Mouse (Mus musculus) layer of hippocampus, adult 9-10 months (tissue): ENCODE results near the gene Slc38a3.

Source experiments
- DNase-seq: peaks from one replicate; pipeline ENCODE4 v3.0.0; 2022; ENCODE audit warnings: low spot score

Gene Slc38a3

DNA sequence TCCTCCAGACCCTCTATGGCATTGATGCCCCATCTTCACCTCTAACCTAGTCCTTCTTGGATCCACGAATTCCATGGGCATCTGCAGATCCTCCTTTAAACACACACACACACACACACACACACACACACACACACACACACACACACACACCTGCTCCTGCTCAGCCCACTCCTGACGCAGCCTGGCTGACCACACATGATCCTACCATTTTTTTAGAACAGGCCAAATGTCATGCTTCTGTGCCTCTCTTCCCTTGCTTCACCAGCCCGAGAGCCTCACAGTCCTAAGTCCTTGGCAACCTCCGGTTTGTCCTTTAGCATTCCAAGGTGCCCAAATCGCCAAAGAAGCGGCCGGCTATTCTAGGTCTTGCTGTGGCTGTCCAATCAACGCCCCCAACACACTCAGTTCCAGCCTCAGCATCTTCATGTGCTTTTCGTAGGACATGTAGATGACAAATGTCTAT lies at the start of gene Slc38a3:
Slc38a3 (minus strand) TSS at position 51 of the 466 bp plus-strand sequence.
- no peak for DNase-seq

GRCm38 (mm10) chr9:107716951-107717350 lies 47.6 kb upstream of the Slc38a3 start:
- no peak for DNase-seq

GRCm38 (mm10) chr9:107715632-107716031 lies 46.3 kb upstream of the Slc38a3 start:
- DNase-seq = no peak

- no peak for DNase-seq
These were observed 45.1 kb upstream of the Slc38a3 start for GRCm38 (mm10) chr9:107714221-107714952.

DNA sequence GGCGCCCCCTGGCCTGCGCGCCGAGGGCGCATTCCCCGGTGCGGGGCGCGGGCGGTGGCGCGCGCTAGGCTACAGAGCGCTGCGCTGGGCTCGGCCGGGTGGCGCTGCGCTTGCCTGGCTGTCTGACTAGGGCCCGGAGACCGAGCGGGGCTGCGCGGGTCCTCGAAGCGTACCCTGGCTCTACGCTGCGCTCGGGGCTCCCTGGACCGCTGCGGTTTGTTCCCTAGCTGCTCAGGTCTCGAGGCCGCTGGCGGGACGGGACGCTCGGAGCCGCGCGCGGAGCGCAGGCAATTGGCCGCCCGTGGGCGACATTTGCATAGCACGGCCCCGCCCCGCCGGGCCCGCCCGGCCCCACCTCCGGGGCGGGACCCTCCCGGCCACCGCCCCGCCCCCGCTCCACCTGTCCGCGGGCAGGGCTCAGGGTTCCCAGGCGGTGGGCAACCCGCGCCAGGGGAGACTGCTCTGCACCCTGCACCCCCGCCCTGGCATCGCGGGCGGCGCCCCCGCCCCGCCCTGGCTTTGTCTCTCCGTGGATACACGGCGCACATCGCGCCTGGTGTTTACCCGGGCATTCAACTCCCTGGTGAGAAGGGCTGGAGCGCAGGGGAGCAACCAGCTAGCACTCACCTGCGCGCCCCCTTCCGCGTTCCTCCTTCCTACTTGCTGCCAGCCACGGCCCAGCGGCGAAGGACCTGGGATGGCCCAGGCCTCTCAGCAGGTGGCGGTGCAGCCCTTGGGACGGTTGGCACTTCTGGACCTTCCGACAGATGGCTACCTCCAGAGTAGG lies 40.6 kb upstream of the Slc38a3 start, which contains the start of gene Sema3f:
Sema3f (minus strand) TSS at position 779 of the 787 bp plus-strand sequence.
- no peak for DNase-seq

GRCm38 (mm10) chr9:107709096-107709696 lies 39.9 kb upstream of the Slc38a3 start:
- no peak for DNase-seq

GRCm38 (mm10) chr9:107708439-107709095 lies 39.2 kb upstream of the Slc38a3 start:
- DNase-seq = no peak

DNA sequence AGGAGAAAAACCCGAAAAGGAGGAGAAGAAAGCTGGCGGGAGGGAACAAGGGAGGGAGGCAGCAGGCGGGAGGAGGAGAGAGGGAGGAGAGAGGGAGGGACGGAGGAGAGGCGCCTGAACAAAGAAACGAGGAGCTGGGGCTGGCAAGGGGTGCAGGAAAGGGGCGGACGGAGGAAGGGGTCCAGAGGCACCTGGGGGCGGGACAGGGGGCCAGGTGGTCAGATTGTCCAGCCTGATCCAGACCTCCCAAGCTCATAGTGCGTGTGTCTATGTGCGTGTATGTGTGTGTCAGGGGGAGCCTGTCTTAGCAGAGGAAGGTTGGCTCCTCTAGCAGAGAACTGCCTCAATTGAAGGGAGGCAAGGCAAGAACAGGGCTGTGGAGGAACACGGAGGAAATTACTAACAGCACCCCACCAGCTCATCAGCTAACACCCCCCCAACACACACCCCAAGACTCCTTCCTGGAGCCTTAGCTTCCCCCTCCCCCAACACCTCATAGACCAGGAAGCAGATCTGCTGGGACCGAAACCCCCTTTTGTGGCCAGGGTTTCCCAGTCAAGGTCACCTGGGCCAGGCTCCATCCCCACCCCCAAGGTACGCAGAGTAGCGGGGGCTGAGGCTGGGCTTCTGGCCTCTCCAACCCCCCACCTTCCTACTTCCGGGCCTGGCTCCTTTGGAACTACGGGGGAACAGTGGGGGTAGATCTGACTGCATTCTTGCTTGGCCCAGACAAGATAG lies 38.5 kb upstream of the Slc38a3 start:
- no peak for DNase-seq

DNA sequence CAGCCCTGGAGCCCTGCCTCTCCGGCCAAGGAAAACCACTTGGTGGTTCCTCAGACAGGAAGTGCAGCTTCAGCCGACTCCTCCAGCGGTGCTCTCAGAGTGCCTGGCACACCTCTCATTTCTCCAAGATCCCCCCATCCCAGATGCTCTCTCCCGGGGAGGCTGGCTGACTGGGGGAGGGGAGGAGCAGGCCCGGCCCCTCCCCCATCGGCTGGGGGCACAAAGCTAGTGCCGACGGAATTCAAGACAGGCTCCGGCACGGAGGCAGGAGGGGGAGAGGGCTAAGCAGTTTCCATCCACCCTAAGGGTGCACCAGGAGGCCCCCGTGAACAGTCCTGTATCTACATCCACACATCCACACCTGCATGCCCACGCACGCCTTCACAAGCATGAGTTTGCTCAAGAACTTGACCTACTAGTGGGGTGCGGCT lies 37.5 kb upstream of the Slc38a3 start:
- DNase-seq = no peak

- DNase-seq = no peak
These were observed 34.2 kb upstream of the Slc38a3 start for GRCm38 (mm10) chr9:107703337-107704122.

DNA sequence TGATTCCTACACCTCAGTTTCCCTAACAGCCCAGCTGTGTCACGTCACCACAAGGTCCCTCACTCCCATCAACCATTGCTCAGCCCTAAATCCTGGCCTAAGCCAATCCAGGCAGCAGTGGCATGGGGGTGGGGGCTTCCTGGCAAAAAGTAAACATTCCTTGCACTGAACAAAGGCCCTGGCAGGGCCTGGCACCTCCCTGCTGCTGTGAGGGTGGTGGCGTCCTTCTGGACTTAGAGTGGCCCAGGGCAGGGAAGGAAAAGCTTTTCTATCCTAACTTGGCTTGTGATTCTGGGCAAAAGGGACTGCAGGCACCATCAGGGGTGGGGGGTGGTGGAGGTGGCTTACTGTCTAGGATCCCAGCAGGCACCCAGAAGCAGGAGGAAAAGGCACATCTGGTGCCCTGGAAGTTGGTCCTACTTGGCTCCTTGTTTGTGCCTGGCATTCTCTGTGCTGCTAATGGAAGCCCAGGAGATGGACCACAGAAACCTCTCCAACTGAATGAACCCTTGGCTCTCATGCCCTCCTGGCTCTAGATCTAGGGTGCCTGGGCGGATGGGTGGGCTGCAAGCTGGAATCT lies 33.4 kb upstream of the Slc38a3 start:
- DNase-seq = no peak

DNA sequence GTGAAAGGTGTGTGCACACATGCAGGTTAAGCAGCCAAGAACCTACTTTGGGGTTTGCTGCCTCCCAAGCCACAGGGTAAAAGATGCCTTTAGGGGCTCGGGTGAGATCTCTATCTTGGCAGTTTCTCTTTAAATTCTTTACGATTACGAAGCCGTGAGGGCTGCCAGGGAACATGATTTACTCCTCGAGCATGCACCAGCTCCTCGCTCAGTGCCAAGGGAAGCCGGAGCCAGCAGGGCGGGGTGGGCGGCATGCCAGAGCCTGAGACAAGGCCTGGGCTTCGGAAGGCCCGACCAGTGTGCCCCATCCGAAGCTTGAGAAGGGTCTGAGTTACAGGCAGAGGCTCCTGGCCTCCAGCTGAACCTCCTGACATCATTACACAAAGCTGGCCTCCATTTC lies 32.3 kb upstream of the Slc38a3 start:
- no peak for DNase-seq

DNA sequence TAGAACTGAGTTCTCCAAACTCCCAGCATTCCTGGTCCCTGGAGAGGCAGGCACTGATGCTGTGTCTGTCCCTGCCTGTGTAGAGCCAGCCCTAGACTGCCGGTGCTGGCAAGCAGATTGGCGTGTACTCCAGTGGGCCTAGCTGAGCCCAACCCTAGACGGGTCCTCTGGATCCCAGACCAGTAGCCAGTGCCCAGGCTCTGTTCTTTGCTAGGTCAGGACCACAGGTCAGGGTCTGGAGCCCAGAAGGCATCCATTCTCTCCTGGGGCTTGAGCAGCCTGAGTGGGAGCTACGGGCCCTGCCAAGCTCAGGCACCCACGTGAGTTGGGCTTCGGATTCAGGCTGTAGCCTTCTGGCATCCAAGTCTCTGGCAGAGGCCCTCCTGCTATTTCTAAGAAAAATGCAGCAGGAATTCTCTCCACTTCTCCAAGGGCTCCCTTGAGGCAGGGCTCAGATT lies 30.8 kb upstream of the Slc38a3 start:
- DNase-seq = no peak

DNA sequence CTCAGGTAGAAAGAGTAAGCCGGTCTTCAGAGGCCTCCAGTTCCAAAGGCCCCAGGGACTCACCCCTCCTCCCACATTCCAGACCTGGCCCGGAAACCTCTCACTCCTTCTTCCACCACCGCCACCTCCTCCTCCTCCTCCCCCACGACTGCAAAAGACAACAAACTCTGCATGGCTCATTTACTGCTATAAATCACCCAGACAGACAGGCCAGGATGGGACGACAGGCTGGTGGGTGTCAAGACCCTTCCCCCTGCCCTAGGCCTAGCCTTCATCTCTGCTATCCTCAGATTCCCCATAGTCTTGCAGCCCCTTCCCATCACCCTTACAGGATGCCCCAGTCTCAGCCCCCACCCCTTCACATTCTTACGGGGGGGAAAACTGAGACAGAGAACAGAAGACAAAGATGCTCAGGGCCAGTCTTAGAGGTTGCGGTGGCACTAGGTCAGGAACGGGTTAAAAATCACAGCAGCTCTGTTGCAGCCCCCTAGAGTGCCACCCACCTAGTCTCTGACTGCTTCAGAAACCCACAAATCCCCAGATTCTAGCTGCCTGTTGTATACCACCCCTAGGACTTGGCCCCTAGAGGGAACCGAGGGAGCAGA lies 30.1 kb upstream of the Slc38a3 start:
- no peak for DNase-seq

DNA sequence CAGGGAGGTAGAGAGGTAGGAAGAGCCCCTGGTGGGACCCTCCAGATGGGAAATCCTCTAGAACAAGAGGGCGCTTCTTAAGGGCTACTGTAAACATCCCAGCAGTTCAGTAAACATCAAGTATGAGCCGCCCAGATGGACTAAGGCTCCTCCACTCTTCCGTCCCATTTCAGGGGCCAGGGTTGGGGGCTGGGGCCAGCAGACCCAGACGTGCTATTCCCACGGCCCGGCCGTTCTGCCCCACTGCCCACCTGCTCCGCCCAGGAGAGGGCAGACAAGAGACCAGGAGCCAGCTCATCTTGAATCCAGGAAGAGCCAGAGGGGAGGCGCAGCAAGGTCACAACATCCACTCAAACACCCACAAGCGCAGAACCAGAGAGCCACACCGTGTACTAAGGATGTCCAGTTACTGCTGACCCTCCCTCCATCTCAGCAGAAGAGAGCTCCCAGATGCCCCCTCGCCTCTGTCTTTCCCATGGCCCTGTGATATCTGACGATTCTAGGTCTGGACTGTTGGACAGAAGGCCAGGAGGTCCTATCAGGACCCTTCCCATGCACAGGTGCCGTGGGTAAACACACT lies 29.4 kb upstream of the Slc38a3 start:
- DNase-seq = no peak

- DNase-seq = no peak
These were observed 28.6 kb upstream of the Slc38a3 start for GRCm38 (mm10) chr9:107697811-107698521.

GRCm38 (mm10) chr9:107696845-107697610 lies 27.7 kb upstream of the Slc38a3 start:
- no peak for DNase-seq

DNA sequence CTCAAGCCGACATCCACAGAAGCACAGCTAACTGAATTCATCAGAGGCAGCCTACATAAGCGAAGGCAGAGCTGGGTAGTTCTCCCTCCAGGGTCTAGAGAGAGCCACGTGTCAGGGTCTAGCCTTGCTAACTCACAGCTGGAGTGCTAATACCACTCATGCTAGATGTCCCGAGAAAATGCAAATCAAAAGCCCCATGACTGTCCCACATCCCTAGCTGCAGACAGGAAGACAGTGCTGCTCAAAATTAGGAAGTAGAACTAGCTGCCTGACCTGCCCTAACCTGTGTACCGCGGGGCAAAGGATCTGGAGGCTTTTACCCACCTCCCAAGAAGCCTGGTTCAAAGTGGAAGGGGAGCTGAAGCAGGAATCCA lies 26.8 kb upstream of the Slc38a3 start:
- DNase-seq = no peak
